Mouse (Mus musculus) heart, embryonic 13.5 days (tissue): ENCODE measurements around the gene Cldn34c4. TPM values are rescaled to one million over a fixed set of nuclear protein-coding genes. Genes with fewer than 3 reads are reported as not detected.

Experiments used
- ATAC-seq: fragments of 200-750 bp; cut with Nextera tagmentation; 2 replicates; pipeline ENCODE4 v1.8.0; 2017; ENCODE audit warnings: moderate TSS enrichment; ENCODE audit not compliant: insufficient number of reproducible peaks, low FRiP score, low TSS enrichment; ENCODE audit errors: extremely low read depth
- H3K27ac ChIP-seq: fragments of 300-500 bp; sonication (generic); replicated peaks from 2 replicates; pipeline ENCODE4 v1.5.1; 2015; ENCODE audit warnings: moderate library complexity, mild to moderate bottlenecking, inconsistent platforms
- H3K27me3 ChIP-seq: fragments of 300-500 bp; sonication (generic); replicated peaks from 2 replicates; pipeline ENCODE4 v1.6.1; 2015; ENCODE audit warnings: mild to moderate bottlenecking, inconsistent platforms
- H3K36me3 ChIP-seq: fragments of 300-500 bp; sonication (generic); 2 replicates; pipeline ENCODE4 v1.6.1; 2015; ENCODE audit warnings: mild to moderate bottlenecking, inconsistent platforms
- H3K4me1 ChIP-seq: fragments of 300-500 bp; sonication (generic); 2 replicates; pipeline ENCODE4 v1.6.1; 2015; ENCODE audit warnings: inconsistent platforms
- H3K4me2 ChIP-seq: fragments of 300-500 bp; sonication (generic); 2 replicates; pipeline ENCODE4 v1.6.1; 2015; ENCODE audit warnings: inconsistent platforms, mild to moderate bottlenecking, moderate library complexity
- H3K4me3 ChIP-seq: fragments of 300-500 bp; sonication (generic); 2 replicates; pipeline ENCODE4 v1.5.1; 2015; ENCODE audit warnings: moderate library complexity, mild to moderate bottlenecking, inconsistent platforms
- H3K9ac ChIP-seq: fragments of 300-500 bp; sonication (generic); 2 replicates; pipeline ENCODE4 v1.6.1; 2015; ENCODE audit warnings: inconsistent platforms, mild to moderate bottlenecking, moderate library complexity
- H3K9me3 ChIP-seq: fragments of 300-500 bp; sonication (generic); 2 replicates; pipeline ENCODE4 v1.6.1; 2016; ENCODE audit warnings: inconsistent platforms
- WGBS: fragments of 180-500 bp; shearing (Covaris S2); methylation state at CpG from one replicate; pipeline ENCODE4 v1.1.7; 2015; ENCODE audit warnings: mixed read lengths; 5-methylcytosine and 5-hydroxymethylcytosine counted together
- polyA plus RNA-seq: library from polyadenylated mRNA; unstranded; fragments of >200 nt; fragmentation: Nextera tagmentation; extraction: Ambion mirVana; gene quantifications from 2 replicates; pipeline ENCODE4 v1.2.1, GENCODE M21; 2015

Gene Cldn34c4
- not detected in 2 replicates for polyA plus RNA-seq

GRCm38 (mm10) chrX:127736454-127736853, at the start of gene Cldn34c4:
Gene Cldn34c4, minus strand, starts transcription at chrX:127736554.
- Histone ChIP-seq H3K9me3 (no peaks in the 10 kb centered on the region; the same call in 1 of the 2 replicates), H3K4me1 (no peaks in the 10 kb centered on the region), H3K27ac (no peak within 1 kb of the TSS), H3K4me3 (no peak within 1 kb of the TSS), H3K27me3 (no peaks in the 10 kb centered on the region), H3K4me2 (no peak within 1 kb of the TSS), H3K9ac (no peak within 1 kb of the TSS), H3K36me3 (no peaks in the 10 kb centered on the region)
- no peak for ATAC-seq
- 55% methylated on average over 2 of the region's 2 CpGs for WGBS

- WGBS: 62% methylated on average over 4 of the region's 4 CpGs
- no peaks in the 10 kb centered on the region for H3K36me3 ChIP-seq
- H3K4me3 ChIP-seq: no peak overlapping the region
- H3K27me3 ChIP-seq: no peaks in the 10 kb centered on the region
- no peak overlapping the region for H3K9ac ChIP-seq
- no peak overlapping the region for H3K27ac ChIP-seq
- no peaks in the 10 kb centered on the region; the same call in 1 of the 2 replicates for H3K9me3 ChIP-seq
- ATAC-seq: no peak
- no peak overlapping the region for H3K4me2 ChIP-seq
- no peaks in the 10 kb centered on the region for H3K4me1 ChIP-seq
Measured at GRCm38 (mm10) chrX:127747062-127747461, 10.7 kb upstream of the Cldn34c4 start.
